Mouse (Mus musculus) adrenal gland, adult 8-10 months (tissue): ENCODE results near the gene Spon1. TPM values are rescaled to one million over a fixed set of nuclear protein-coding genes. Genes with fewer than 3 reads are reported as not detected.

Source experiments
- DNase-seq: peaks from one replicate; pipeline ENCODE4 v3.0.0; 2022
- total RNA-seq, 4 experiments: library from RNA; stranded (reverse); gene quantifications; 2 replicates each; pipeline ENCODE4 v1.2.4; 2022

The Spon1 gene
- total RNA-seq, 4 experiments from 2014 or later = 12.1 to 18.6 (median 15.1) TPM

DNA sequence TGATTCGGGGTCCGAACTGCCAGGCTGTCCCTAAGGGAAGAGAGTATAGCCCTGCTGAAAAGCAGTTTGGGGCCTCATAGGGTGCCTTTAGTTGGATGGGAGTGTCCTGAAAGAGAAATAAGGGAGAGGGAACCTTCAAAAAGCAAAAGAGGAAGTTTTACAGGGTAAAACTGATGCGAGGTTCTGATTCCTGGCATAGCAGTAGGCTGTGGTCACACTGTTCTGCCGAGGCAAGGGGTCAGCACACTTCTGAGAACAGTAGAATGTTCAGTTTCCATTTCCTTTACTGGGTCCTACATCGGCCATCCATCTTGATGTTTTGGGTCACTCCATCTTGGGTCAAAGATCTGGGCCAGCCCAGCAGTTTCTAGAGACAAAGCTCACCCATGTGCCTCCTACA, 14.5 kb downstream of the Spon1 start:
- DNase-seq = no peak

DNA sequence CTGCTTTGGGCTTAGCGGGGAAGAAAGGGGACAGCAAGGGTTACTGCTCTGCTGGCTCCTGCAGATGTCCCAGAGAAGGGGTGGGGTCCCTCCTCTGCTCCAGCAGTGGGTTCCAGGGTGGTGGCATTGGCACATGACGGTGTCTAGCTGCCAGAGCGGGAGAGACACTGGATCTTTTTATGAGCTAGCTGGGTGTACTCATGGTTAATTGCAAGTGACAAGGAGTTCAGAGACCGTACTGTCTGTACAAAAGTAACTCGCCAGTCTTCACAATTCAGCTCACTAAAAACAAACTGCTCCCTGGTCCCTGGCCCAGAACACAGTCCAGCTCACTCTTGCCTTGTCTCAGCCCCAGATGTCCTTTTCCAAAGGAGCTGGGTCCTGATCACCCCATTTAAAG, 26.2 kb downstream of the Spon1 start:
- no peak for DNase-seq

- DNase-seq = no peak
Measured at GRCm38 (mm10) chr7:113792871-113793270, 27.1 kb downstream of the Spon1 start.

- peak; percentile 21 for DNase-seq
Measured at GRCm38 (mm10) chr7:113795209-113795608, 29.4 kb downstream of the Spon1 start.

- DNase-seq = no peak
Measured at GRCm38 (mm10) chr7:113797134-113797533, 31.3 kb downstream of the Spon1 start.

GRCm38 (mm10) chr7:113798605-113799255, 32.9 kb downstream of the Spon1 start:
- no peak for DNase-seq

GRCm38 (mm10) chr7:113809781-113810180, 44.0 kb downstream of the Spon1 start:
- DNase-seq = no peak

GRCm38 (mm10) chr7:113811376-113812158, 45.8 kb downstream of the Spon1 start:
- no peak for DNase-seq

- no peak for DNase-seq
Measured at GRCm38 (mm10) chr7:113814101-113814779, 48.4 kb downstream of the Spon1 start.

DNA sequence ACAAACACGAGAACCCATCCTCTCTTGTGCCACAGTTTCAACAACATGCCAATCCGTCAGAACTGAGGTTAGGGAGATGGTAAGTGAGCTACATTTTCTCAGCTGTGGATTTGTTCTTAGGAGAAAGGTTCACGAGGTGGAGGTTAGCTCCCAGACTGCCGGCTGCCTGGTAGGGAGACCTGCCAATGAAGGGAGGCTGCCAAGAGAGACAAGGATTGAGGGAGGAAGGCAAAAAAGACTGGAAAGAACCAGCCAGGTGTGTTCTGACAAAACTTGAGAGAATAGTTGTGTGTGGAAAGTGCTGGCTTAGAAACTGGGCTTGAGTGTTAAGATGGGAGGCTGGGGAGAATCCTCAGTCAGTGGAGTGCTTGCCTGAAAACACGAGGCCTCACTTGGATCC, 49.9 kb downstream of the Spon1 start:
- DNase-seq = no peak

DNA sequence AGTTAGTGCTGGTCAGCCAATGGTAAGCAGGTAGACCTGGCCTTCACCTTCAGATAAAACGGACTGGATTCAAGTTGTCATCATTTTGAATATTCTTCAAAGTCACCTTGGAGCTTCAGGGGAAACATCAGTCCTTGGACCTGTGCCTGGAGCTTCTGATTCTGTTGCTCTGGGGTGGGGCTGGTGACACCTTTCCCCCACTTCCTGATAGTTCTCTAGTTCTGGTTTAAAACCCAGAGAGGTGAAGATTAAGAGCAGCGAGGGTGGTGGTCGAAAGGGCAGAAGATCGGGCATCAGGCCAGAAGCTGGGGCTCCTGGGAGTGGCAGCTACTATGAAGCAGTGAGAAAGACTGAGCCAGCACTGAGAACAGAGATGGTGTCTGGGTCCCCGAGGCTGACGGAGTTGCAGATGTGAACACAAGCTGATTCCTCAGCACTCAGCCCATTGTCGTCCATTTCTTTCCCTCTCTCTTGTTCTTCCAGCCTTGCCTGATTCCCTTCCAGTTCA, 51.1 kb downstream of the Spon1 start:
- no peak for DNase-seq

DNA sequence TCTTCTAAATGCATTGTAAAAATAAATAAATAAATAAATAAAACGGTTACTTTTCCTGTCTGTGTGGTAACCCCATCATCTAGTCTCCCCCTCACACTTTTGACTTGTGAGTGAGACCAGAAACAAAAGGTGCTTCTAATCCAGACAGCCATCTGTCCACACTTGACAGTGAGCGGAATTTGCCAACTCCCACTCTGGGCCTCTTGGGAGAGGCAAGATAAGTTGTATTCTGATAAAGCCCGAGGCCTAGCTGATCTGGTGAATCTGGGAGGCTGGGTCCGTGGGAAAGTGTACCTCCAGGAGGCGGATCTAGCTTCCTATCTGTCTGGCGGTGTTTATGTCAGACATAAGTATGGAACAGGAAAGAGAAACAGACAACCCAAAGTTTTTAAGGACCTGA, 52.3 kb downstream of the Spon1 start:
- DNase-seq = no peak

- no peak for DNase-seq
Measured at GRCm38 (mm10) chr7:113820213-113820612, 54.4 kb downstream of the Spon1 start.

- no peak for DNase-seq
Measured at GRCm38 (mm10) chr7:113823026-113823425, 57.2 kb downstream of the Spon1 start.

GRCm38 (mm10) chr7:113824651-113825050, 58.9 kb downstream of the Spon1 start:
- no peak for DNase-seq

DNA sequence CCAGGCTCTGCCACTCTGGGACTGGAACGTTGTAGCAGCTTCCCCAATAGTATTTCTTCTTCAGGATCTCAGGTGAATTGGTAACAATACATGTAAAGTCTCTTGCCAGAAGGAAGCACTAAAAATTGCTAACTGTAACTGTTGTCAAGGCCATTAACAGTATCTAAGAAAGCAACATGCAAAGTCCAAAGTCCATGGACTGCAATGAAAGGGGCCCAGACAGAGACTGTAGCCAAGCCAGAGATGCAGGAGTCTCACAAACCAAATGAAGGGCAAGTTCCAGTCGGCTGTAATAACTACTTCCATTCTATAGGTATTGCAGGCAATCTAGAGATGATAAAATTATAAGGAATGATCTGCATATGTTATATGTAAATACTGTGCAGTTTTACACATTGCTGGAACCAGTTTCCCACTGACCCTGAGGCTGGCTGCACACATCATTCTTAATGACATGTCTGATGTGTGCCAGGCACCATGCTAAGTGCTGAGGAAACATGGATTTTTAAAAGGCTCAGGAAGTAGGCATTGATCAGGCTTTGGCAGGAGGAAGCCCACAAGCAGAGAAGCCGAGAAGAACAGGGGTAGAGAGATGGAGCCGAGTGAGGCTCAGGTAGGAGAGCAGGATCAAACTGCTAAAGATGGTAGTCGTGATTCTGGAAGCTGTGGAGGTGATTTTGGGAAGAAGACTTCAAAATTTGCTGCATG, 59.9 kb downstream of the Spon1 start:
- no peak for DNase-seq

DNA sequence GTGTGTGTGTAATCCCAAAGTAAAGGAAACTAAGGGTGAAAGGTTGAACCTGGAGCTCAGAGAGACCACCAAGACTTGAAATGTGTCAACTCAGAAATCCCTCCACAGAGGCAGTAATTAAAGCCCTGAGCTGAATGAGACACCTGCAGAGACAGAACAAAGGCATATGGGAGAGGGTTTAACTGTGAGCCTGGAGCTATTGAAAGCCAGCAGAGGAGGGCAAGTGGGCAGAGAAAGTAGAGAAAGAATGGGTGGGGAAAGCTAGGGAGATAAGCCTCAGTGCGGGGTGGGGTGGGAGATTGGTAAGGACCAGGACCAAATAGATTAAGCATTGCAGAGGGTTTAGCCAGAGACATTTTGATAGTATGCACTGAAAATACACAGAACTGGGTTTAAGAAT, 60.7 kb downstream of the Spon1 start:
- no peak for DNase-seq

- DNase-seq = no peak
Measured at GRCm38 (mm10) chr7:113828122-113828571, 62.3 kb downstream of the Spon1 start.

- DNase-seq = no peak
Measured at GRCm38 (mm10) chr7:113828576-113828975, 62.8 kb downstream of the Spon1 start.

GRCm38 (mm10) chr7:113837151-113837550, 71.4 kb downstream of the Spon1 start:
- DNase-seq = no peak

DNA sequence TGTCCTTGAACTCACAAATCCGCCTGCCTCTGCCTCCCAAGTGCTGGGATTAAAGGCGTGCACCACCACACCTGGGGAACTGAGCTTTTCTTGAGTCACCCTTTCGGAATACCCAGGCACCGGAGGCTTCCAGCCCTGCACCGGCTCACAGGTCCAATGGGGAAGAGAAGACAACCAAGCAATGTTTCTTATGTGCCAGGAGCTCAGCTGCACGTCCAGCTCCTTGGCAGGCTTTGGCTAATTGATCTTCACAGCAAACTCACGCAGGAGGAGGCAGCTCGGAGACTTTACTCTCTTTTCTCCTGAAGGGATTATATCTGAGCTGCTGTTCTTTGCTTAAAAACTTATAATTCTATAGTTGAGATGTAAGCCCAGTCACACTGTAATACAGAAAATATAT, 73.6 kb downstream of the Spon1 start:
- no peak for DNase-seq

DNA sequence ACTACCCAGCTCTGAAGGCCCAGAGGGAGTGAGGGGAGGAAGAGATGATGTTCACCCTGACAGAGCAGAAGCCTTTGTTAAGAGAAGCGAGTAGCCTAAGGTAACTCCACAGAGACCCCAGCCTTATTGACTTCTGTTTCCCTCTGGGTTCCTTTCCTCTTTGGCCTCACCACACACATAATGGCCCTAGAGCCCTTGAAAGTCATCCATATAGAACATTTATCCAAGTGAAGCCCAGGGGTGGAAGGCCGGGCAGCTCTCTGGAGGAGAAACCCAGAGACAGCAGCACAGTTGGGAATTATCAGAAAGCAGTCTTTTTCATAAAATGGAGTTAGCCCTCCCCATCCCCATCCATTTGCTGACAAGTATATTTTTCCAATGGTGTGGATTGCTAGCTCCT, 75.7 kb downstream of the Spon1 start:
- no peak for DNase-seq

GRCm38 (mm10) chr7:113843150-113843549, 77.4 kb downstream of the Spon1 start:
- no peak for DNase-seq
